ENCODE assay signal across 20 mouse cellular contexts in the genomic region with DNA sequence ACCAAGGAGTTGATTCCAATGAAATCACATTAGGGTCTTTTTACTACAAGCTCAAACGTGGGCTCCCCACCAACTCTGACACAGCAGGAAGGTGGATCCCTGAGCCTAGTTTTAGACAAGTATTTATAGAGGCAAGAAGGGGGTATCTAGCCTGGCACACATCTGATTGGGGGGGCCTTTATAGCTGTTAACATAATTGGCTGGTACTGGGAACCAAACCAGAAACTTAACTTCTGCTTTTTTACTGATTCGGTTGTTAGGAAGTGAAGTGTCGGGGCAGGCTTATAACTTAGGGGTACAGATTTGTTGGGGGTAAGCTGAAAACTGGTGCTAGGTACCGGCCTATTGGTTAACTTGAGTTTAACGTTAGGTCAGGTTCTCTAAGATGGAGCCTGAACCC. TPM values are rescaled to one million over a fixed set of nuclear protein-coding genes. Genes with fewer than 3 reads are reported as not detected.
DNase-seq lines count a peak whose midpoint lies in the region; ATAC-seq and TF ChIP-seq lines count a peak whose summit lies in the region.
"Had no signal": no experiment of that assay in that cellular context is flagged by ENCODE, and none has a peak within 500 bp of the region (broad histone marks: within the 10 kb centered on the region; RNA-seq: fewer than 3 reads in every experiment).

No protein-coding gene starts in this region.

- no peak overlapping the region for H3K27ac ChIP-seq in MEL (ENCODE audit: control insufficient read depth, low read depth, low read length)
- no peak overlapping the region for H3K27ac ChIP-seq in gastrocnemius, adult 2 months
- H3K27ac ChIP-seq: embryonic facial prominence, embryonic 10.5 days; embryonic facial prominence, embryonic 12.5 days; forebrain, embryonic 12.5 days had no signal

- no peak for TF ChIP-seq POLR2A in MEL (IDR thresholded peaks at IDR 0.05; ENCODE audit: control insufficient read depth in 1 of 2, insufficient read depth in 1 of 2, low read depth in 1 of 2, low read length in 2 of 2, poor library complexity in 1 of 2)

- H3K4me1 ChIP-seq in MEL (ENCODE audit: control insufficient read depth in 1 of 2, insufficient read depth in 2 of 2, low read length in 2 of 2): peaks cover 22 to 39% of the 10 kb centered on the region in 2 experiments
- H3K4me1 ChIP-seq: embryonic facial prominence, embryonic 10.5 days; embryonic facial prominence, embryonic 12.5 days; forebrain, embryonic 12.5 days had no signal

- TF ChIP-seq EP300 in MEL (IDR thresholded peaks at IDR 0.05; ENCODE audit: low read depth in 1 of 2, low read length in 2 of 2): peak; percentile 35 to 39; a peak in 2 of 4 replicates

- TF ChIP-seq RAD21 in MEL (IDR thresholded peaks at IDR 0.05; ENCODE audit: low read depth, low read length): no peak

- H3K9me3 ChIP-seq in MEL (replicated peaks; ENCODE audit: insufficient read depth, low read length): no peaks in the 10 kb centered on the region
- H3K9me3 ChIP-seq: embryonic facial prominence, embryonic 10.5 days; embryonic facial prominence, embryonic 12.5 days; forebrain, embryonic 12.5 days; G1E had no signal

- no peak for TF ChIP-seq CTCF in MEL (IDR thresholded peaks at IDR 0.05 in 2 of 3, conservative IDR thresholded peaks at IDR 0.05 in 1 of 3; ENCODE audit: control insufficient read depth in 1 of 3, insufficient read depth in 1 of 3, low read depth in 2 of 3, low read length in 3 of 3, poor library complexity in 1 of 3, severe bottlenecking in 1 of 3)
- TF ChIP-seq CTCF in gastrocnemius, adult 2 months (IDR thresholded peaks at IDR 0.05): no peak

- peak; percentile 53 for ATAC-seq in granulocyte monocyte progenitor cell, adult 5-6 weeks (replicated peaks; ENCODE audit: poor library complexity, severe bottlenecking)
- ATAC-seq: forebrain, embryonic 14.5 days; forebrain, embryonic 16.5 days had no signal

- no peaks in the 10 kb centered on the region for H3K27me3 ChIP-seq in MEL (ENCODE audit: control insufficient read depth in 1 of 2, insufficient read depth in 2 of 2, low read length in 2 of 2)
- H3K27me3 ChIP-seq: forebrain, embryonic 12.5 days had no signal

- H3K36me3 ChIP-seq in MEL (ENCODE audit: control insufficient read depth in 1 of 2, insufficient read depth in 2 of 2, low read length in 2 of 2): peaks cover 0 to 26% of the 10 kb centered on the region in 2 experiments; a peak in 2 of 4 replicates
- H3K36me3 ChIP-seq: embryonic facial prominence, embryonic 10.5 days; embryonic facial prominence, embryonic 12.5 days; forebrain, embryonic 12.5 days; G1E had no signal

- DNase-seq in A20 (ENCODE audit: low read depth, low spot score): peak; percentile 66
- DNase-seq in MEL (ENCODE audit: low read depth, low spot score): peak; percentile 60
- DNase-seq in gastrocnemius, adult 2 months: no peak
- DNase-seq in urinary bladder, postnatal 25 days (ENCODE audit: low spot score): no peak
- DNase-seq: adrenal gland, adult 2 months; adrenal gland, postnatal 10 days; adrenal gland, postnatal 25 days; cerebellum, adult 11 months; cerebellum, adult 18-20 months; cerebellum, adult 8-10 months; cerebellum, adult 9-11 months; cerebellum, postnatal 14 days; cerebellum, postnatal 36 days had no signal

- no peak overlapping the region for H3K9ac ChIP-seq in MEL (ENCODE audit: control insufficient read depth, low read depth, low read length, poor library complexity, severe bottlenecking)
- H3K9ac ChIP-seq: embryonic facial prominence, embryonic 12.5 days; forebrain, embryonic 12.5 days had no signal

- no peak overlapping the region for H3K4me3 ChIP-seq in MEL (ENCODE audit: control insufficient read depth in 1 of 2, insufficient read depth in 1 of 2, low read depth in 2 of 2, low read length in 2 of 2)
- H3K4me3 ChIP-seq in gastrocnemius, adult 2 months: no peak overlapping the region
- H3K4me3 ChIP-seq: embryonic facial prominence, embryonic 10.5 days; embryonic facial prominence, embryonic 12.5 days; forebrain, embryonic 12.5 days had no signal

- no peaks in the 10 kb centered on the region for H3K79me2 ChIP-seq in MEL (ENCODE audit: control insufficient read depth, insufficient read depth, low read length, poor library complexity)

- intact Hi-C loops in gastrocnemius, adult 2 months (cut with DNase I): no loop called here

TF ChIP-seq in MEL, 35 proteins besides CTCF, POLR2A, EP300 and RAD21:
- TF ChIP-seq ETS1 (IDR thresholded peaks at IDR 0.05; ENCODE audit: low read depth, low read length): peak; percentile 27; the same call in 1 of the 2 replicates
- no peak for TF ChIP-seq TBP (IDR thresholded peaks at IDR 0.05; ENCODE audit: low read depth, low read length)
- no peak for TF ChIP-seq POLR2AphosphoS5 (IDR thresholded peaks at IDR 0.05; ENCODE audit: borderline replicate concordance, low read depth, low read length)
- no peak for TF ChIP-seq ZKSCAN1 (IDR thresholded peaks at IDR 0.05; ENCODE audit: low read depth, low read length)
- no peak for TF ChIP-seq JUND (IDR thresholded peaks at IDR 0.05; ENCODE audit: low read depth, low read length)
- no peak for TF ChIP-seq HCFC1 (IDR thresholded peaks at IDR 0.05; ENCODE audit: low read depth, low read length)
- TF ChIP-seq MXI1 (IDR thresholded peaks at IDR 0.05; ENCODE audit: low read depth, low read length): no peak
- TF ChIP-seq SMC3 (IDR thresholded peaks at IDR 0.05; ENCODE audit: low read depth, low read length): no peak
- no peak for TF ChIP-seq MAFK (IDR thresholded peaks at IDR 0.05; ENCODE audit: borderline replicate concordance, low read depth, low read length)
- peak; percentile 52 for TF ChIP-seq RCOR1 (IDR thresholded peaks at IDR 0.05; ENCODE audit: low read depth, low read length)
TF ChIP-seq in MEL: peak in this region for 2.

RNA-seq across cellular contexts. Expression of a gene that starts 6.9 kb away (rescaled TPM):
- 2.8 and 3.3 TPM in 2 replicates for total RNA-seq in MEL (2012; rRNA removed)
- 1 to 10 TPM in 1 of 2 experiments, not detected in 1; 6.4 TPM for polyA plus RNA-seq in MEL (2012; ENCODE audit: insufficient read depth in 1 of 2, insufficient read length in 2 of 2, low read depth in 1 of 2, low replicate concordance in 2 of 2, missing spikeins in 1 of 2)
- 6.9 and 11.7 TPM in 2 replicates for total RNA-seq in granulocyte monocyte progenitor cell, adult 5-6 weeks (2014; fragmentation: Nextera tagmentation)
- 6.2 and 6.7 TPM in 2 replicates for total RNA-seq in granulocyte monocyte progenitor cell, adult 5-6 weeks (2017)
- total RNA-seq in gastrocnemius, adult 2 months (2021): 10 to 100 TPM in 1 of 2 experiments, 1 to 10 TPM in 1; 7.5 to 10.3 TPM

RNA-seq across cellular contexts. Expression of a gene that starts 8.0 kb away (rescaled TPM):
- total RNA-seq in MEL (2012; rRNA removed): 0.10 and 0.35 TPM in 2 replicates
- under 1 TPM in 1 of 2 experiments, not detected in 1; 0.18 TPM for polyA plus RNA-seq in MEL (2012; ENCODE audit: insufficient read depth in 1 of 2, insufficient read length in 2 of 2, low read depth in 1 of 2, low replicate concordance in 2 of 2, missing spikeins in 1 of 2)
- total RNA-seq in granulocyte monocyte progenitor cell, adult 5-6 weeks (2014; fragmentation: Nextera tagmentation): not detected in 2 replicates
- total RNA-seq in granulocyte monocyte progenitor cell, adult 5-6 weeks (2017): not detected in 2 replicates
- total RNA-seq in gastrocnemius, adult 2 months (2021): 1 to 10 TPM in 1 of 2 experiments, under 1 TPM in 1; 0.59 to 1.0 TPM
- polyA plus RNA-seq: G1E had no signal

RNA-seq across cellular contexts. Expression of a gene that starts 50.2 kb away (rescaled TPM):
- 47.5 and 56.9 TPM in 2 replicates for total RNA-seq in MEL (2012; rRNA removed)
- polyA plus RNA-seq in MEL (2012; ENCODE audit: insufficient read depth in 1 of 2, insufficient read length in 2 of 2, low read depth in 1 of 2, low replicate concordance in 2 of 2, missing spikeins in 1 of 2): 100 to 1,000 TPM in 1 of 2 experiments, 10 to 100 TPM in 1; 46.4 to 352 TPM
- 63.4 and 64.2 TPM in 2 replicates for total RNA-seq in granulocyte monocyte progenitor cell, adult 5-6 weeks (2014; fragmentation: Nextera tagmentation)
- 84.1 and 118 TPM in 2 replicates for total RNA-seq in granulocyte monocyte progenitor cell, adult 5-6 weeks (2017)
- total RNA-seq in gastrocnemius, adult 2 months (2021): 10 to 100 TPM; 54.4 to 55.3 TPM

RNA-seq across cellular contexts. Expression of a gene that starts 51.4 kb away (rescaled TPM):
- total RNA-seq in MEL (2012; rRNA removed): 27.1 and 33.9 TPM in 2 replicates
- polyA plus RNA-seq in MEL (2012; ENCODE audit: insufficient read depth in 1 of 2, insufficient read length in 2 of 2, low read depth in 1 of 2, low replicate concordance in 2 of 2, missing spikeins in 1 of 2): 10 to 100 TPM in 1 of 2 experiments, not detected in 1; 47.3 TPM
- total RNA-seq in granulocyte monocyte progenitor cell, adult 5-6 weeks (2014; fragmentation: Nextera tagmentation): 38.2 and 48.2 TPM in 2 replicates
- 13.4 and 26.4 TPM in 2 replicates for total RNA-seq in granulocyte monocyte progenitor cell, adult 5-6 weeks (2017)
- 100 to 1,000 TPM; 149 to 161 TPM for total RNA-seq in gastrocnemius, adult 2 months (2021)

Comparison
In these comparisons a context has a peak if more than half of its experiments do, and no peak if none do; other contexts are left out.
1. DNase-seq: peak in A20 (single experiment) and MEL (single experiment); none in gastrocnemius, adult 2 months (single experiment) and urinary bladder, postnatal 25 days (single experiment).